Mouse (Mus musculus): ENCODE data around the gene Irs3. TPM values are rescaled to one million over a fixed set of nuclear protein-coding genes. Genes with fewer than 3 reads are reported as not detected.

Gene Irs3
- total RNA-seq (2022): under 1 TPM; 0.30 to 0.94 (median 0.56) TPM

DNA sequence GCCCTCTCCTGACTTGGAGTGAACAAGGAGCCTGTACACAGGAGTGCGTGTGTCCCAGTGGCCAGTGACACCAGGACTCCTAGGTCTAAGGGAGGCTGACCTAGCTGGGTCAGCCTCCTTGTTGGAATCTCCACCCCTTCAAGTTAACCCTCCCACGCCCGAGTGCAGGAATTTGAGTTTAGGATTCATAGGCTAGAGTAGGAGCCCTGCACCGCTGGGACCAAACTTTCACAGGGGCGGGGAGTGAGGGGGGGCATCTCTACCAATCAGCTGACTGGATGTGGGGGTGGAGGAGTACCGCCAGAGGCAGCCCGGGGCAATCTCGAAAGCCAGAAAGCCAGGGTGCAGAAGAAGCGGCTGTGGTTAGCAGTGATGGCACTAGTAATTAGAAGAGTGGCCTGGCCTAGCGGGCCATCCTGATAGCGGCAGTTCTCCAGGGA, at the start of gene Irs3:
TSS of gene Irs3 (minus strand) at position 63 of the 440 bp plus-strand sequence.
- DNase-seq (ENCODE audit: low spot score): no peak

DNA sequence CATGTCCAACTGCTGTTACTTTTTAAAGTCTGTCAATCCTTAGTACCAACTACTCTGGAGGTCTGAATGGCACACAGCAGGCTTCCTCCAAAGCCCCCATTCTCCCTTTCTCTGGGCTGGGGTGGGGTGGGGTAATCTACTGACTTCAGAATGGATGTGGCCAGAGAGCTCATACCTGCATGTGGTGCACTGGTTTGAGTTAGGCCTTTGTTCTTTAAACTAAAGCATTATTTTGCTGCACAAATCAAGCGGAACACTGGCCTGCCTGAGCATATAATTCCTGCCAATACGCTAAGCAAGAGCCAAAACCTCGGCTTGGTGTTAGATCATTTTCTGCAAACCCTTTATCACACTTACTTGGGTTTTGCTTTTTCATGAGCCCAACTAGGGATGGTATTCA, 49.3 kb upstream of the Irs3 start:
- no peak for DNase-seq (ENCODE audit: low spot score)

DNA sequence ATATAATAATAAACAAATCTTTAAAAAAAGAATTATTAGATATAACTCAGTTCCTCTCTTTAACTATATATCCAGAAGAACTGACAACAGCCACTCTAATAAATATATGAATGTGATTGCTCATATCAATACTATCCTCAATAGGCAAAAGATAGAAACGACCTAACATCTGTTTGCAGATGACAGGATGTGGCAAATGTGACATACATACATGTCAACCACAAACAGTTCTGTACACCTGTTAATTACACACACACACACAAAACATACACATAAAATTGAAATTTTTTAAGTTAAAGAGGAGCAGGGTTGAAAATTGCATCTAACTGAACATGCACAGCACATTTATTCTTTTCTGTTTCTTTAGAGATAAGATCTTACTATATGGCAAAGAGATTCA, 46.4 kb upstream of the Irs3 start:
- no peak for DNase-seq (ENCODE audit: low spot score)

DNA sequence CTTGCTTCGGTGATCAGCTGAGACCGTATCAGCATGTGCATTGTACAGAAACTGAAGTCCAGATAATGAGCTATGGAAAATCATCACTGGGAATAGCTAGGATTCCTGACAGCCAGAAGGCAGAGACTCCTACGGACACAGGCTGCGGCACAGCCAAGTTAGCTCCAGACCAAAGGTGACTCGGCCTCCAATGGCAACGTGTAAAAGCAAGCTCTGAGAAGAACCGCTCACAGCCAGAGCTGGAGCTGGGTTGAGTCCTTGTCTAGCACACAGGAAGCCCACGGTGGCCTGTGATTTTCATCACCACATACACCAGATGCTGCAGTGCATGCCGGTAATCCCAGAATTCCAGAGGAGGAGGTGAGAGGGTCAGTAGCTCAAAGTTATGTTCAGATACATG, 45.0 kb upstream of the Irs3 start:
- DNase-seq (ENCODE audit: low spot score): no peak

DNA sequence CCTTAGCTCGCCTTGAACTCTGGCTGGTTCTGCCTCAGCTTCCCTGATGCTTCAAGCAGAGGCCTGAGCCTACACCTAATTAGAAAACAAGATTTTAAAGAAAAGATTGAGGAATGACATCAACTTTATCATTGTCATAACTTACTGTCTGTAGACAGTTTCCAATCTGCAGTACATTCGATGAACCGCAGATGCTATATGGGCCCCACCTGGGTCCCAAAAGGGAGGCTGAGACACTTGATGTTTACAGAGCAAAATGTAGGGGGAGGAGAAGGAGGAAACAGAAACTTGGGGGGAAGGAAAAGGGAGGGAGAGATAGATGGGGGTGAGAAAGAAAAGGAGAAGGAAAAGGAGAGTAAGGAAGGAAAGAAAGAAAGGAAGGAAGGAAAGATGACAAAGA, 44.5 kb upstream of the Irs3 start:
- DNase-seq (ENCODE audit: low spot score): no peak

DNA sequence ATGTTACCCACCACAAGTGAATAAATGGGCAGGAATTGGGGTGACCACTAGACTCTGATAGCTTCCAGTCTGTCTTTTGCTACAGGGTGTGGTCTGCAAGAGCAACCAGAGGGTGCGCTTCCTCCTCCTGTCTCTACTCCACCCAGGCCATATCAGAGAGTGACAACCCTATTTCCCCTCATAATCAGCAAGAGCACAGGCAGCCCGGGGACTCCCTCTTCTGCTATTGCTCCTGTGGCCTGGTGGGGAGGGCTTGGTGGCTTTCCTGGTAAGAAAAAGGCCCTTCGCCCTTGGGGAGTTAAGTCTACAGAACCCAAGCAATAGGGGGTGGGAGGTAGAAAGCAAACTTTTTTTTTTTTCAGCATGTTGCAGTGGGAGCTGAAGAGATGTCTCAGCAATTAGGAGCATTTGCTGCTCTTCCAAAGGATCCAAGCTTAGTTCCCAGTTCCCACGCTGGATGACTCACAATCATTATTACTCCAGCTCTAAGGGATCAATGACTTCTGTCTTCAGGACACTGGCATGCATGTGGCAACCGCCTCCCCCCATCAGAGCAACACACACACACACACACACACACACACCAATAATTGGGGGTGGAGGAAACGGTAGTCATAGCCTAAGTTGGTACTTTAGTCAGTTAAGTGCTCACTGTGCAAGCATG, 40.7 kb upstream of the Irs3 start:
- DNase-seq (ENCODE audit: low spot score): no peak

DNA sequence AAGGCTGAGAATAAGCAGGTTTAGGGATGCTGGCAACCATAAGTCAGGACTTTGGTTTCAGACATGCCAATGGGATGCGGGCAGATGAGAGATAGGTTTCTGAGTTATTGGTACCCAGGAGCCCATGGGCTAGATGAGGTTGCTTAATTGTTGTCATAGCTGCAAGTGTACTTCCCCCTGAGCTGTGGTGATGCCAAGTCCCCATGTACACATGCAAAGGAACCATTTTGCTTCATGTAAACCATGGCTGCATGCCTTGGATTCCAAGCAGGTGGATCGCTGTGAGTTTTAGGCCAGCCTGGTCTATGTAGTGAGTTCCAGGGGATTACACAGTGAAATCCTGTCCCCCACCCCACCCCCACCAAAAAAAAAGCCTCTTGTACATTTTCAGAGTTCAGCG, 40.1 kb upstream of the Irs3 start:
- DNase-seq (ENCODE audit: low spot score): no peak

DNA sequence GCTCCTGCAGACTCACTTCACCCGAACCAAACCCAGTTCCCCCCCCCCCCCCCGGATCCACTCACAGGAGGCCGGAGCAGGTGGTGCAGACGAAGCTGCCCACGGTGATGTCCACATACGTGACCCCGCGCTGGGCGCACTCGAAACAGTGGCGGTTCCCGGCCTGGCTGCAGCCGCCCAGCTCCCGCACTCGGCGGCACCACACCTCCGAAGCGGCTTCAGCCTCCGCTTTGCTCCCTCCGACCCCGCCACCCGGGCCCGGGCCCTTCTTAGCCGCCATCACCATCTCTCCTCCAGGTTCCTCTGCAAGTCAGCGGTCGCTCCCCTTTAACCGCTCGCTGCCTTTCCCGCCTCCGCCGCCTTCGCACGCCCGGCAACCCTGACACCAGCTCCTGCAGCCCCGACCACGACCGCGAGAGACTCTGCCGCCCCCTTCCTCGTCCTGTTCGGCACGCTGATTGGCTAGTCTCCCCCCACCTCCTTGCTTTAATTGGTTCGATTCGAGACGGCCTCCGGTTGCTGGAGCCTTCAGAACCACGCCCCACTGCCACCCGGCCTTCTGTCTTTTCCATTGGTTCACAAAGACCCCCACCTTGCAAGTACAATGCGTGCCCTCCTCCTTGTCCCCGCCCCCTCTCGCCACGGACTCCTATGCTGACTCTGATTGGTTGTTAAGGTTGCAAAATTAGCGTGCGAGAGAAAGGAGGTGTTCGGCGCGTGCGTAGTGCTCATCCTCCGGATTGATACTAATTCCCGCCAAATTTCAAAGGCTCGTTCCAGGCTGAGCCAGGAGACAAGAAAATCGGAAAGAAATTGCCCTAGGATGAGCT, 39.0 kb upstream of the Irs3 start, which contains the start of gene Agfg2:
TSS of gene Agfg2 (minus strand) at position 433 of the 830 bp plus-strand sequence.
- DNase-seq (ENCODE audit: low spot score): peak; percentile 98

DNA sequence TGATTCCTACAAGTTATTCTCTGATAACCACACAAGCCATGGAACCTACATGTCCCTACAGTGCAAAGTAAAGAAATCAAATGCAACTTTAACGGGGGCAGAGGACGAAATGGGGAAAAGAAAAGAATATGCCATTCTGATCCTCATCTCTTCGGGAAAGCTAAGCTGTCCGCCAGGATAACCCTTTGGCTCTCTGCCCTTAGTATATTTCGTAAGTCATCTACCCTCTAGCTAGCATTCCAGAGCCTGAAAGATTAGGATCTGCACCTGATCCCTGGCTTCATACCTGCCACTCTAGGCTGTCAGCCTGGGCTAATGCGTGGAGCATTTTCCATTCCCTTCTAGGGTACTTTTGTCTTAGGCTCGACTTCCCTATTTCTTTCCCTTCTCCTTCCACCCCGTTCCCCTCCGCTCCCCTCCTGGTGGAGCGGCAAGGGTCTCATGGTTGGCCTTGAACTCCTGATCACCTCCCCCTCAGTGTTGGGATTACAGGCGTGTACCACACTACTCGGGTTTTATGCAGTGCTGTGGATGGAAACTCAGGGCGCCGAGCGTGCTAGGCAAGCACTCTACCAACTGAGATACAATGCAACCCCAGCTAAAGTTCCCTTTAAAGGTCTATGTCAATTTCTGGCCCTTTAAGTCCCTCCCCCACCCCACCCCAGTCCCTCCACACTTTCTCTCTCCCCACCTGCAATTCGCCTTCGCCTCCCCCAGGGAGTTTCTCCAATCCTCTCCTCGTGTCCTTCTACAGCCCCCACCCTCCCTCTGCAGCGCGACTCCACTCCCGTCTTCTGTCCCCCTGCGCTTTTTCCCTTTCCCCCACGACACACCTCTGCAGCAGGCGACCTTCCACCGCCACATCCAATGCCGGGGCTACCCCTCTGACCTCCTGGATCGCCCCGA, 38.1 kb upstream of the Irs3 start:
- DNase-seq (ENCODE audit: low spot score): no peak

DNA sequence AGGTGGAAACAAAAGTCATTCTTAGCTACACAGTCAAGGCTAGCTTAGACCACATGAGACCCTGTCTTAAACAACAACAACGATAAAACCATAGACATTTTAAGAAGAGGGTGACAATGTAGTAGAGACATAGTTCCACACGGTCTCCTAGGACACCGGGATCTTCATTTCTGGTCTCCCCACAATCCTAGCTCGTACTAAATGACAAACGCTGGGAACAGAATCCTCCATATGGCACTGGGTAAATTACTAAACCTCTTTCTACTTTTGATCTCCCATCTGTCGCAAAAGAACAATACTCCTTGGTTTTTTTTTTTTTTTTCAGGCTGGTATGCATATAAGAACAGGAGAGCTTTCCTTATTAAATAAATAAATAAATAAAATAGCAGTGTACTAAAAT, 37.0 kb upstream of the Irs3 start:
- DNase-seq (ENCODE audit: low spot score): no peak

DNA sequence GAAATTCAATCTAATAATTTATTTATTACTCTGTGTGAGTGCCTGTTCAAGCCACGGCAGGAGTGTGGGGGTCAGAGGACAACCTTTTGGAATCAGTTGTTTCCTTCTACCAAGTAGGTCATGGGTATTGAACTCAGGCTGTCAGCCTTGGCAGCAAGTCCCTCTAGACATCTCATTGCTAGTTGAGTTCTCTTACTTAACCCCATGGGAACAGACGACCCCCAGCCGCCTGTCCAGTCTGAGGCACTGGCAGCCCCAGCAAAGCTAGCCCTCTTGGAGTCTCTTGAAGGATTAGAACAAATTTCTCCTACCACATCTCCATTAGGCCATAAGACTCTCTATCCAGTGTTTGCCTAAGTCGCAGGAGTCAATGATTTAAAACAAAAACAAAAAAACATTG, 34.2 kb upstream of the Irs3 start:
- DNase-seq (ENCODE audit: low spot score): no peak

DNA sequence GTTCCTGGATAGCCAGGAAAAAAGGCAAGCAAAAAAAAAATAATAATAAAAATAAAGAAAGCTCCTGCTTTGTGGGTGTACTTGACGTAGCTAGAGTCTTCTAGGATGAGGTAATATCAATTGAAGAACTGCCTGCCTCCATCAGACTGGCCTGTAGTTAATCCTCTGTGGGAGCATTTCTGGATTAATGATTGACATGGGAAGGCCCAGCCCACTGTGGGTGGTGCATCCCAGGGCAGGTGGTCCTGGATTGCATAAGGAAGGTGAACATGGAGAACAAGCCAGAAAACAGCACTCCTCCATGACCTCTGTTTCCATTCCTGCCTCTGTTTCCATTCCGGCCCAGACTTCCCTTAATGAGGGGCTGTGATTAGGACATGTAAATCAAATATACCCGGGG, 33.2 kb upstream of the Irs3 start:
- DNase-seq (ENCODE audit: low spot score): no peak

DNA sequence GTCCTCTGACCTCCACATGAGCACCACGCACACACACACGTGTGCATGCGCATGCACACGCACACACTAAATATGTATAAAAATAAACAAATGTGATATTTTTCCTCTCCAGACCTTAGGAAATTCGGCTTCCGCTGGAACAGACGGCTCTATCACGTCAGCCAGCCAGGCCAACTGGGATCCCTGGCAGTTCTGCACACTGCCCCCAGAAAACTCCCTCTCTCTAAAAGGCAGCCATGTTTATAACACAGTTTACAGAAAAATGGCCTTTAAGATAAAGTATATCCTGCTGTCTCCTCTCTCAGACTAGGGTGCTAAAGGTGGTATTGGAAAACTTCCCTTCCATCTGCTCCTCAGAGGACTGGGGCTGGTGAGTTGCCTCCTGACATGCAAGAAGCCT, 32.3 kb upstream of the Irs3 start:
- DNase-seq (ENCODE audit: low spot score): no peak

DNA sequence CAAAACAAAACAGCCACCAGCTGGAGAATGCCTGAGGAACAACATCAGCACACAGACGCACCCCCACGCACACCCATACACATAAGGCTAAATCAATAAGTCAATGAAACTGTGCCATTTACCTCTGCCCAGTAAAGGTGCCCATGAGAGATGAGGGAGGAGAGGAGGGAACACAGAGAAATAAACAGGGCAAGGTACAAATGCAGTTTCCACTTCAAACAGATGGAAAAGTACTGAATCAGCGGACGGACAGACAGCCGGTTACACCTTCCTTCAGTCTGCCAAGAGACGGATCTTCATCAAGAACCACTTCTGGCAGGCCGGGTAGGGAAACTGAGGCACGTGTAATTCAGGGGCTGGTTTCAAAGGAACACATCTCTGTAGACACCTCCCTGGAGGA, 29.3 kb upstream of the Irs3 start:
- no peak for DNase-seq (ENCODE audit: low spot score)

DNA sequence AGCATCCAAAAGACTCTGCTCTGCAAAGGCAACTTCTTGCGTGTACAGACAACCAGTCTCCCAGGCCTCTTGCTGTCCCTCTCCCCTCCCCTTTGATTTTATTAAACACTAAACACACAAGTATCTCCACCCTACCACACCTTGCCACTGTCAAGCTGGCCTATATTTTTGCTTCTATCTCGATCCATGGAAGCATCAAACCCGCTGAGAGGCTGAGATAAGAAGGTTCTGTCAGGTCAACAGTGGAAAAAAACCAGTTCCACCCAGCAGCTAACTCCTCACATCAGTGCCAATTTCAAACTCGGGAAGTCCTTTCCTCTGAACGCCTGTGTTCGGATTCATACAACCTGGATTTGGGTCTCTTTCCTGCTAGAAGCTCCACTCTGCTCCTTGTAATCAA, 27.5 kb upstream of the Irs3 start:
- no peak for DNase-seq (ENCODE audit: low spot score)

DNA sequence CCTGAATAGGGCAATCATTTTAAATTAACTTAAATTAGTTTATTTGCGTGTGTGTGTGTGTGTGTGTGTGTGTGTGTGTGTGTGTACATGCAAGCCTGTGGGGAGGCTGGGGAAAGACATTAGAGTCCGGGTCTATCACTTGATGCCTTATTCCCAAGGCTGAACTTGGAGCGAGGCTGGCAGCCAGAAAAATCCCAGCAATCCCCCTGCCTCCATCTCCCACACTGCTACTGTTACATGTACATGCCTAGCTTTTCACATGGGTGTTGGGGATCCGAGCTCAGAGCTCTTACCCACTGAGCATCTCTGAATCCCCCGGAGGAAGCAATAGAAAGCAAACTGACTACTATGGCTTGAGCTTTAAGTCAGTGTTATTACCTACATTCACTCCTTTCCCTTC, 26.8 kb upstream of the Irs3 start:
- no peak for DNase-seq (ENCODE audit: low spot score)

DNA sequence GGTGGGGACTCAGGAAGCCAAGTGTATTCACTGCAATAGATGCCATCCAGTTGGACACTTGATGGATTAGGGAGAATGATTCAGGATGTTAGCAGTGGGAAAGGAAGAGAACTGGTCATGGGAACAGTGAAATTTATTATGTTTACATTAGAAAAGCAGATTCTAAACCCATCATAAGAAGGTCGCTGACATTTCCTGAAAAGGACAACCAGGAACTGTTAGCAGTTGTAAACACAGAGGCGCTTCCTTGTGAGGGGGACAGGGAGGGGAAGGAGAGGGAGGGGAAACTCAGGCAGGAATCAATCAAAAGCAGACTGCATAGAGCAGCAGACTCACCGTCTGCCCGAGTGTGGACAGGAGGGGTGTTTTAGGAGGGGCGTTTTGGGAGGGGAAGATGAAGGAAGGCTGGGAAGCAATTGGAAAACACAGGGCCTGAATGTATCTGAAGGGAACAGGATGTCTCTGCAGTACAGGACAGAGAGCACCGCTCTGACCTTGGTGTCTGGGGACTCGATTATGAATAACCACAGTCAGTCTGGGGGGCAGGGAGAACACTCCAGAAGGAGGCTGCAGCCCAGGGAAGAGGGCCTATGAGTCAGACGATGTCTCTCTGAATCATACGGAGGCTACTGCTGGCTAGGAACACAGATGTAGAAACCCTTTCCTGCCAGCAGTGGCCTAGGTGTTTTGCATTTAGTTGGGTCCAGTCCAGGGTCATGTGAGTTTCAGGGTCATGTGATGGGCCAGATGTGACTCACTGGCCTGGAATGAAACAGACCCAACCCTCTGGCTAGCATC, 26.1 kb upstream of the Irs3 start:
- peak; percentile 91 for DNase-seq (ENCODE audit: low spot score)

DNA sequence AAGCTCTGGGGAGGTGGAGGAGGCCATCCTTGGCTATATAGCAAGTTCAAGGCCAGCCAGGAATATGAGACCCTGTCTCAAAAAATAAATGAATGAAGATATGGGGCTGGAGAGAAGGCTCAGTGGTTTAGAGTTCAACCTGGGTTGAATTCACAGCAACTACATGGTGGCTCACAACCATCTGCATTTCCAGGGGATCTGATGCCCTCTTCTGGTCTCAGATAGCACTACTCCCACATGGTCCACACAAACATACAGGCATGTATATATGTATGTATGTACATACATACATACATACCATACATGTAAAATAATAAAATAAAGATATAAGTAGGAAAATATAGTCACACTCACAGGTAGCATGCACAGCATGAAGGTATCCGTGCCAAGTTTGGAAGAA, 24.7 kb upstream of the Irs3 start:
- no peak for DNase-seq (ENCODE audit: low spot score)

DNA sequence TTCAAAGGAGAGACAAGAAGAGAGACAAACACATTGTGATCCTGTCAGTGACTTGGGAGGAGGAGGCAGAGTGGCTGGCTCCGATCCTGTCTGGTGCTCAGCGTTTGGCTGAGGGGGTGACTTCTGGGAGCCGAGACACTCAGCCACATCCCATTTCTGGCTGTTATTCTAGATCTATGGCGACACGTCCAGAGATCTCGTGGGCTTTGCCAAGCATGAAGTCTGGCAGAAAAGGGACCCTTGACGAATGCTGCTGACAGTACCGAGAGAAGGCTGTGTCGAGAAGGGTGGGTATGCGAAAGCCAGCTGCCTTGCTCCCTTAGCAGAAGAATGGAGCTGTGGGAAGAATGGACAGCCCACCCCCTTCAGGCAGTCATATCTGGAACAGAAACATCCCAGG, 23.5 kb upstream of the Irs3 start:
- DNase-seq (ENCODE audit: low spot score): peak; percentile 65

DNA sequence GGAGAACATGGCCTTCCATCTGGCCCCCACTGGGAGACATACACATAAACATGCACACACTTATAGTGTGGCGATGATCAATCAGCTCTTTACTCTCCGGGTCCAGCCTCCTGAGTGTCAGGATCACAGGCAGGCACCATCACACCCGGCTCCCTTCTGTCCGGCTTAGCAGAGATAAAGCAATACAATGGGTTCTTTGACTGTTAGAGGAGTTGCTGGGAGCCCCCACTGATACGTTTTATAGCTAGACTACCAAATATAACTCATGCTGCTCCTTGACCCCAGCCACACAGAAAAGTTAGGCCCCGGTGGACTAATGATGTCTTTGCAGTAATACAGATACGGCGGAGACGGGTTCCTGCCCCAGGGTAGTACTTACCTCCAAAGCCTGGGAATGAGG, 17.5 kb upstream of the Irs3 start:
- no peak for DNase-seq (ENCODE audit: low spot score)

DNA sequence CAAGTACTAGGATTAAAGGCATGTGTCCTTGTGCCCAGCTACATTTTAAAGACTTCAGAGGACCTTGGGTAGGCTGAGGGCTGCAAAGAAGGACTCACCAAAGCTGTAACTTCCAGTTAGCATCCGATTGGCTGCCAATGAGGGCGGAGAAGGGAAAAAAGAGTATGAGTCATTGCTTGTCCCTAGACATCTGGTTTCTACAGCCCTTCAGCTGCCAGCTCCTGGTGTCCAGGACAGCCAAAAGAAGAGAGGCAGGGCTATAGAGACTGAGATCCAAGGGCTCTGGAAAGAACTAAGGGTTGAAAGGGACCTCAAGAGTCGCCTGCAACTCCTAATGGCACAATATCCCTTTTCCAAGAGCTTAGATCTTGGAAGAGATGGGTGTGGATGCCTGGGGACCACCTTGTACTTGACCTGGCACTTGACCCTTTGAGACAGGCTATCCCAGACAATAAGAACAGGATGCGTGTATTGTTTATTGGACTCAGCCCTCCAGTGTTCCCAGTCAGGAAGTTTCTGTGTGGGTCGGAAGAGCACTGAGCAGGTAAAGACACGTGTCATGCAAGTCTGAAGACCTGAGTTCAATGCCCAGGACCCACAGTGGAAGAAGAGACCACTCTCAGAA, 14.7 kb upstream of the Irs3 start:
- peak; percentile 89 for DNase-seq (ENCODE audit: low spot score)

Measured in heart, adult 8-10 months (tissue).